Mouse (Mus musculus) brain, embryonic 14.5 days (tissue): Measurements from ENCODE around the gene Cntln.

Experiments used
- CTCF ChIP-seq: fragments of 200-500 bp; IDR thresholded peaks from 2 replicates; pipeline ENCODE4 v1.5.1; 2012; ENCODE audit warnings: inconsistent platforms, mild to moderate bottlenecking, moderate library complexity, borderline replicate concordance; ENCODE audit not compliant: insufficient read depth, insufficient read length; ENCODE audit errors: extremely low read depth
- POLR2A ChIP-seq: fragments of 200-500 bp; IDR thresholded peaks from 2 replicates; pipeline ENCODE4 v1.6.1; 2012; ENCODE audit warnings: mild to moderate bottlenecking, inconsistent platforms, borderline replicate concordance; ENCODE audit not compliant: poor library complexity, insufficient read depth, insufficient read length, severe bottlenecking; ENCODE audit errors: extremely low read depth

DNA sequence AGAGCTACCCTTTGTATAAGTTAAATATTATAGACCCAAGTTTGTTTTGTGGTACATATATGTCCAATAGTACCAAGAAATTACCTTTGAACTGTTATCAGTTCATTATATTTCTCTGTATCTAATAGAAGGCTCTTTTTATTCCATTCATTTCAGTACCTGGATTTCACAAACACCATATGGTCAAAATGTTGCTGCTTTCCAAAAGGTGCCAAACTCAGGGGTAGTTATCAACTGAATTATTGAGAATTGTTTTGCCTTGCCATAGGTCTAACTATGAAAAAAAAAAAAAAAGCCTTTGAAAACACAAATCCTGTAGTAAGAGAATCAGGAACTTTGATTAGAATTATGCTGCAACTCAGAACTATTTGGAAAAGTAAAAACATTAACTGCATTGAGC, 126.7 kb downstream of the Cntln start:
- TF ChIP-seq CTCF = no peak
- no peak for TF ChIP-seq POLR2A
